Mouse (Mus musculus) right cerebral cortex, postnatal 4 days (tissue): Measurements from ENCODE around the gene Gar1.

Experiments used
- DNase-seq: peaks from one replicate; pipeline ENCODE4 v3.0.0-alpha.2; 2022

Gar1 gene

DNA sequence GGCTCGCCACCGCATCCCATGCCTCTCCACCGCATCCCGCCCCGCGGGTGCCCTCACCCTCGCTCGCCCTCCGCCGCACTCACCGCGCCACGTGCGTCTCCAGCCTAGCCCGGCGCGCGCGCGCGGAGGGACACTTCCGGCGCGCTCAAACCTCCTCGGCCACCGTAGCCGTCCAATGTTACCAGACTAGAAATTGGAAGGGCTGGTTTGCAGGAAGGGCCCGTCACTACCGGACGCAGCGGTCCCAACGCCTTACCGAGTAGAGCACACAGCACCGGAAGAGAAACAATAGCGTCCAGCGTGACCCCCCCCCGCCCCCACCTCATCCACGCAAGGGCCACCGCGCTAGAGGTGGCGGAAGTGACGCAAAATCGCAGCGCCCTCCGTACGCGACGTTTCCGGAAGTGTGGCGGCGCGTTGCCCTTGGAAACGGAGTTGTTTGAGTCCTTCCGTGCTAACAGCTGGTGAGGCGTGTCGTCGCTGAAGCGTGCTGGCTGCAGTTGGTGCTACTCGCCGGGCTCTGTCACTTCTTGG is at the start of gene Gar1:
Gene Gar1 (minus strand): TSS at position 362 of the 534 bp plus-strand sequence.
- peak; percentile 92 for DNase-seq

DNA sequence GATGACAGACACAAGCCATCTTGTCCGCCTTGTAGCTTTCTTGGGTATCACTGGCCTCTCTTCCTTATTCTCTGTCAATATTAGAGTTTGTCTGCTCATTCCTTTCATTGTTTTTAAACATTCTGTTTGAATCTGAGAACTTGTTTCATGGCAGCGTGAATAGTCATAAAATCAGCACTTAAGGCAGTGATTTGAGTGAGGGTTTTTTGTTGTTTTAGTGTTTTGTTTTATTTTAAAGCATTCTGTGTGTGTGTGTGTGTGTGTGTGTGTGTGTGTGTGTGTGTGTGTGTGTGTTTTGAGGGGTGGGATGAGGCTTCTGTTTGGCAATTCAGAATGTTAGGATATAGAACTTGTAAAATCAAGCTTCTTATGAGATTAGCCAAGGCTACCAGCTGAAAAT is 48.7 kb upstream of the Gar1 start:
- no peak for DNase-seq

DNA sequence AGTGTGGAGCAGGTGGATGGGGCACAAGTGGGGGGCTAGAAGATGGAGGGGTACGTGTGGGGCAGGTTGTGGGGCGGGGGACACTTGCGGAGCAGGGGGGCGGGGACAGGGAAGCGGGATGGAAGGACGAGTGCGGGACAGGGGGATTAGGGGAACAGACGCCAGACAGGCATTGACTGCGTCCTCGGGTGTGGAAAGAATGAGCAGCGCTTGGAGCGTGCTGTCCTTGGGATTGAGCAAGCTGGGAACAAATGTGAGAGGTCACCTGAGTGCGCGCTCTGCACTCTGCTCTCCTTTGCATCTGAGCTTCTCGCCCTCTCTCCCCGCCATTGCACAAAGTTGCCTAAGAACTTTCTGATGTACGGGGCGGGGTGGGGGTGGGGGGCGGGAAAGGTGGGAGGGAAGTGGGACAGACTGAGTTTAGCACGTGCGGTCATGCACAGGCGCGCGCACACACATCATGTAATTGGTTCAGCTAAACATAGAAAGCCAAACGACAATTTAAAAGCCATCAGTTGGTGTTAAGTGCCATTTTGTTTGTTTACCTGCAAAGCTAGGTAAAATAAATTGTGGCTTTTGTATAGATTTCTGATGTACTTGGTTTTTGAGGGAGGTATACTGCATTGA is 48.0 kb upstream of the Gar1 start:
- DNase-seq: no peak

DNA sequence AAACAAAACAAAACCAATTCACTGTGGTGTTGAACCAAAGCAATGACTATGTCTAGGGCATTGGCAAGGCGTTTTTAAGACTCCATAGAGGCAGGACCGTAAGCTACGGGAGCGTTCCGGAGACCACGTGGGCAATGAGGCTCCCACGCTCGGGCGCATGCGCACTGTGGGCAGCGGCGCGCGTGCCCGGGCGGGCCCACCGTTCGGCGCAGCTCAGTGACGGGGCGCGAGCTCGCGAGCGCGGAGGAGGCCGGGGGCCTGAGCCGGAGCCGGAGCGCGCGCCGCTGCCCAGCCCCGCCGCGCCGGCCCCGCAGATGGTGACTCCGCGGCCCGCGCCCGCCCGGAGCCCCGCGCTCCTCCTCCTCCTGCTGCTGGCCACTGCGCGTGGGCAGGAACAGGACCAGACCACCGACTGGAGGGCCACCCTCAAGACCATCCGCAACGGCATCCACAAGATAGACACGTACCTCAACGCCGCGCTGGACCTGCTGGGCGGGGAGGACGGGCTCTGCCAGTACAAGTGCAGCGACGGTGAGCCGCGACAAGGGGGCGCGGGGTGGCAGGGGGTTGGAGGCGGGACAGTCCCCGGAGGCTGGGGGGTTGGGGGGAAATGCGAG is 47.3 kb upstream of the Gar1 start, which contains the start of gene Pla2g12a:
Gene Pla2g12a (plus strand): TSS at position 202 of the 617 bp plus-strand sequence.
- DNase-seq: peak; percentile 95

DNA sequence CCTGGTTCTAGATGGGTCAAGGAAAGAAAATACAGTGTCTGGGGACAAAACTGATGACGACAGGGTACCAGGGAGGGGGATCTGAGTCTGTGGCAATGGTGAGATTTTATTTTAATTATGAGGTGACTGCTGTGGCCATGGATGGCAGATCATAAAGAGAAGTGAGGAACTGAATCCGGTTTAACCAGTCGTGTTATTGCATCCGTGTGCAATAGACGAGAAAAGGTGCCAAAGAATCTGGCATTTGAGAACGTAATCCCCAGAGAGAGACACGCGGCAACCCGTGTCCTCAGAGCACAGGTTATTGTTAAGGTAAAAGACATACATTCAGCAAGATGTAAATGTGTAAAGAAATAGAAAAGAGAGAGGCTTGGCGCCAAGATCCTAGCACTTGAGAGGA is 46.1 kb upstream of the Gar1 start:
- DNase-seq: no peak

DNA sequence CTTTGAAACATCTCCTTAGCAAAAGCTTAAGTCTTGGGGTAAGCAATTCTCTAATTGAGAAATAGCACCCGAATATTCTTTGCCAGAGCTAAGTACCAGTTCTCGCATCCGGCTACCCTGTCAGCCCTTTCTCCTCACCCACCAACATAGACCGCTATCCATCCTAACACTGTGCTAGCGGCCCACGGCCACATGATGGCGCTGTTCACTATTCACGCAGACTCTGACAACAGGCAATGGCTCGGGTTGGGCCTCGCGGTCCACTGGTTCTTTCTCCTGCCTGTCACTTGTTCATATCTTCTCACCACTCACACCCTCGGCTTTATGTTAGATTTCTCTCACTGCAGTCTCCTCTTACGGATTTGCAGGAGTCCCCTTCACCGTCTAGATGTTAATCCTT is 32.5 kb upstream of the Gar1 start:
- DNase-seq: peak; percentile 39

DNA sequence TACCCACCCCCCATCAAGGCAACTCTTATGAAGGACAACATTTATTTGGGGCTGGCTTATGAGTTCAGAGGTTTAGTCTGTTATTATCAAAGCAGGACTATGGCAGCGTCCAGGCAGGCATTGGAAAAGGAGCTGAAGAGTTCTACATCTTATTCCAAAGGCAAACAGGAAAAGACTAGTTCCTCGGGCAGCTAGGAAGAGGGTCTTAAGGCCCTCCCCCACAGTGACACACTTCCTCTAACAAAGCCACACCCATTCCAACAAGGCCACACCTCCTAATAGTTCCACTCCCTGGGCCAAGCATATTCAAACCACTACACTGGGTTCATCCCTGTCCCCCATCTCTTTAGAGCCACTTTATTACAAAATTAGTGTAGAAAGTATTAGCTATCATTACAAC is 31.4 kb upstream of the Gar1 start:
- no peak for DNase-seq

DNA sequence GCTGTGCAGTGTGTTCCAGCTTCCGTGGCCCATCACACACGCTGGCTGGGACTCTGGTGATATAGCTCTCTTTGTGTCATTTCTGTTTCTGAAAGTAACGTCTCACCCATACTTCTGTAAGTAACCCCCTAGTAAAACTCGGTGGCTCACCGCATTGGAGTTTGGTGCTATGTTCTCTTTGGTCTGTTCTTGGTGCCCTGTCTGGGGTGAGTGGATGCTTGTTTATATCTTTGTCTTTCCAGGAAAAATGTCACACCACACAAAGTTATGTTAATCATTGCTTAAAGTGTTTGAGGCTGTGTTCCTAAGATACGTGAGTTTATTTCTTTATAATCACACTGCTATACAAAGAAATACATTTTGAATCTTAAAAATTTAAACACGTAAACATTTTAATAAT is 15.7 kb upstream of the Gar1 start:
- DNase-seq: no peak

DNA sequence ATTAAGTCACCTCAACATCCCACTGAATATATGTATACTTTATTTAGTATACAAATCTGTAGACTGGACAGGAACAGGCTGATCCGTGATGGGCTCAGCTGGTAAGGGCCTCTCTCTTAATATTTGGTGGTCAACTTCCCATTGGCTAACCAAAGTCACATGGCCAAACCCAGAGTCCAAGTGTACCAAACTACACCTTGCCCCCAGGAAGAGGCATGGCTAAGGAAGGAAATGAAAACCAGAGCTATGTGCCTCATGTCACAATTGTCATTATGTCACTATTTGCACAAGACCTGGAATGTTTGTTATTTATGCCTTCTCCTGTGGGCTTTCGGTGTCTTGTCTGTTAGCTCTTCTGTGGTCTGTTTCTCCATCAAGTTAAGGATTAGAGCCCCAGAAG is 14.7 kb upstream of the Gar1 start:
- DNase-seq: no peak

DNA sequence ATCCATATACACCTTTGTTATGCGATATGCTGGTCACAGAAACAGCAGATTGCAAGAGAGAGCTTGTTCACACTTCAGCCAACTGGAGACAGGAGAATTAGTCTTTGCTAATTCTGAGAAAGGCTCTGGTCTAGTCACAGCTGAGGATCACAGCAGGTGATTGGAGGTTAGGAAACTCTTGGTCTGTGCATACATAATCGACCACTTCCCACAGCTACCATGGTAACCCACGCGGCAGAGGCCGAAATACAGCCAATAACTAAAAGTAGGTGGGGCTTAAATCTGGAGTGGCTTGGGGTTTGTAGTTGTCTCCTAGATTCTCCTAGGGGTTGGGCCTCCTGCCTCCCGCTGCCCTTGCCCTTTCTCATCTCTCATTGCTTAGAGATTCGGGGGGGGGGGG is 6.8 kb upstream of the Gar1 start:
- no peak for DNase-seq

DNA sequence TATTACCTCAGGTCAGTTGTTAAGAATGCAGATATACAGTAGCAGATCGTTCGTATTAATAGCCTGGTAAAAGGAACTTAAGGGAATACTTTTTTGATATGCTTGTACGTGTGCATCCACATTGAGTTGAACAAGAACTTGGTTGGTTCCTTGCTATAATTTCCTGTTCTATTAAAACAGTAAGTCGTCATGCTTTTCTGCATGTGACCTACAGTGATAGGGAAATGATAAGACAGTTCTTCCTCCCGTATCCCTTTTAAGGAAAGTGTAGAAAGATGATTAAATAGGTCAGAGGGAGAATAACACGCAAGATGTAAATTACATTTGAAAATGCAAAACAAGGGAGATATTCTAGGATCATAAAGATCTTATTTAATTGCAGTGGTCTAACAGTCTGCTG is 5.8 kb upstream of the Gar1 start:
- no peak for DNase-seq

DNA sequence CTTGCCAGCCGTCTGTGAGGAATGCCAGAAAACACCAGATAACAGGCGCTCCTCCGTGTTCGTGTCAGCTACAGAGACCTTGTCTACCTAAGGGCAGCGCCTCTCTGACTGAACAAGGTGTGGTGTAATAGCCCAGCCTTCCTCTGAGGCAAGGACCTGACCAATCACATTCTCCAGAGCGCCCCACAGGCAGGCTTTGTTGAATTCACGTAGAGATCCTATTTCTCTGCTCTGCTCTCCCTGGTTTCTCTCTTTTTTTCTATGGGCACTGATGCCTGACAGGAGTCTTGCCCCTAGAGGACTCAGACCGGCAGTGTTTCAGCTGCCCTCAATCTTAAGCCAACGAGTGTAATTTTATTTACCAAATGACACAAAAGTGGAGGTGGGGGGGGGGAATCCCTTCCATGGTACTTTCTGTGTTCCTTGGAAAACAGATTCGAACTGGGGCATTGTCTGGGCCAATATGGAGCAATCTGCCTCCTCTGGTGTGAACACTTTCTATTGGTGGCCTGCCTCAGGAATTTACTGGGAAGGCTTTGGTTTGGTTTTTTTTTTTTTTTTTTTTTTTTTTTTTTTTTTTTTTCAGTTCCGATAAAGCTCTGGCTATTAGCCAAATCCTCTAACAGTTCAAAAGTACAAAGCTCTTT is 5.0 kb upstream of the Gar1 start:
- DNase-seq: no peak

DNA sequence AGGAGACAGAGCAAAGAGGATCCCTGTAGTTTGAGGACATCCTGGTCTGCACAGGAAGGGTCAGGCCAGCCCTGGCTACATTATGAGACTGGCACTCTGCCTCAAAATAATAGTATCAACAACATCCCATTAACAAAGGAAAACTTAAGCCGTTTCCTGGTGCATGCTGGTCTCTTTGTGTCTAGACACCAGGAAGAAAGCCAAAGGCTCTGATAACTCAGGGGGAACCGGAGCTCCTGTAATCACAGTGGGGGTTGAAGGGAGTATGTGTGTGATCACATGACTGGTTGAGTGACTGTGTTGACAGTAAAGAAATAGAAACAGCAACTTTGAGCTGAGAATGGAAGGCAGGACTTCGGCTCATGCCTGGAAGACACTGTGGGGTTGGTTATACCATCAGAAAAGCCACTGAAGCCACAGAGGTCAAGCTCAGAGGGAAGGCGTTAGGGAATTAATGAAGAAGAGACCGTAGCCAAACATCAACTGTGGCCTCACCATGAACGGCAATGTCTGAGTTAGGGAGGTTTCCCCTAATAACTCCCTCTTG is 4.3 kb upstream of the Gar1 start, which contains the start of gene Cfi:
Gene Cfi (plus strand): TSS at position 497 of the 547 bp plus-strand sequence.
- DNase-seq: no peak

DNA sequence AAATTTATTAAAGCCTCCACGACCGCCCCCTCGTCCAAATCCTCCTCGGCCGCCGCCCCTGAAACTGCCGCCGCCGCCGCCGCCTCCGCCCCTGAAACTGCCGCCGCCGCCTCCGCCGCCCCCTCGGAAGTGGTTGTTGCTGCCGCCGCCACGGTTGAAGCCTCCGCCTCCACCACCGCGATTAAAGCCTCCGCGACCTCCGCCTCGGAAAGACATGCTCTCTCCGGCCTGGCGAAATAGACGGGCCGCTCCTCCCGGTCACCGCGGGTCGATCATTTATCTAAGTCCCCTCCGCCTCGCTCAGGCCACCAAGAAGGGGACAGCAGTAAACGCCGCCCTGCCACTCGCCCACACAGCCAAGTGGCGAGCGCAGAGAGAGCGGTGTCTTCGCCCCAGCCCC is 570 bp downstream of the Gar1 start:
- DNase-seq: peak; percentile 45

DNA sequence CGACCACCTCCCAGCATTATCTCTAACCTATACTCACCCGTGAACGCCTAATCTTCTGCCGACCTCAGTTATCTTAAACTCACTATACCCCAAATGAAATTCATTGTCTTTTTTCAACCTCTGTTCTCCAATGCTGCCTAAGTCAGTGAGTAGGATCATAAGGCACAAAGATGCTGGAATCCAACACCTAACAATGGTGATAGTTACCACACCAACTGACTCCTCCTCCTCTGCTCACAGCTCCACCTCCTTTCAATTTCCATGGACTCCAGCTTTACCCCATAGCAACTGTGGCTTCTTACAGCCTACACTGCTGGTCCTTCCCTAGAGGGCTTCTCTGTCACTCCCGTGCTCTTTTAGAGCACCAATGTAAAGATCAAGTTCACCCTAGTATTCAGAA is 3.5 kb downstream of the Gar1 start:
- DNase-seq: no peak

DNA sequence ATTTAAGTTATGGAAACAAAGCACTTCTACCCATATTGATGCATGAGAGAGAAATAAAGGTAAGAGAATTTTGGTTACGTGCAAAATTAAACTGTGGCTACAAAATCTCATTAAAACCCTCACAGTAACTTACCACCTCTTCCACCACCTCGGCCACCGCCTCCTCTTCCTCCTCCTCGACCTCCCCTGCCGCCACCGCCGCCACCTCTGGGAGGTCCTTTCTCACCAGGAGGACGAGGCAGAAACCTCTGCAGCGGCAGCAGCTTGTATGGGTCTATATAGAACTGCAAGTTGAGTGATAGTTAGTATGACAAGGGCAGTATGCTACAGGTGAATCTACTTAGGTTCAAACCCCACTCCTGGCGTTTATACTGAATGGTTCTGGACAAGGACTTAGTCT is 4.5 kb downstream of the Gar1 start:
- DNase-seq: no peak

DNA sequence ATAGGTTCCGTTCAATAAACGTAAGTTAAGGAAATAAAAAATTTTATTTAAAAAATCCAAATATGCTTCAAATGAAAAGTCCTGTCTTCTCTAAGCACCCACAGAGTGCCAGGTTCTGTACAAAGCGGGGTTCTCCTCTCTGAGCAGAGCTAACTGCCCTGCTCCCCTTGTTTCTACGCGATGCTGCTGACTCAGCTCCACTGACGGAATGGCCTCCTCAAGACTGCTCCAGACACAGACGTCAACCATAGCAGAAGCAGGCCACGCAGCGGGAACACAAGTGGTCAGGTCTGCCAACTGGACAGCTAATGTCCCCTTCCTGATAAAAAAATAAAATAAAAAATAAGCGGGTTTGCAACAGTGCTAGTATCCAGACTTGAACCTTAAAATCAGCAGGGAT is 6.3 kb downstream of the Gar1 start:
- no peak for DNase-seq

DNA sequence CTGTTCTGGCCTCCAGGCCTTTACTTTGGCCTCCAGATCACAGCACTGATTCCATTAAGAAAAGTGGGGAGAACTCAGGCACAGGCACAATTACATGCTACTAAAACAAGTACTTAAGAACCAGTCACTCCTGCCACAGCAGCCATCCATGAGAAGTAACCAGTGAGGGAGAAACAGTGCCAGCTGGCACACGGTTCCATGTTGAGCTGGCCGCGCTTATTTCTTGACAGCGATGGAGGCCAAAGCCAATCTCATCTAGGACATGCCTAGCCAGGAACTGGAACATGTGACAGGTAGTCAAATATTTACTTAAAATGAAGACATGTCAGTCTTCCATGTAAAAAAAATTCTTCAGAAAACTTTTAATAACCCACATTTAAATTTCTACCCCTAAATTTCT is 7.0 kb downstream of the Gar1 start:
- DNase-seq: no peak

DNA sequence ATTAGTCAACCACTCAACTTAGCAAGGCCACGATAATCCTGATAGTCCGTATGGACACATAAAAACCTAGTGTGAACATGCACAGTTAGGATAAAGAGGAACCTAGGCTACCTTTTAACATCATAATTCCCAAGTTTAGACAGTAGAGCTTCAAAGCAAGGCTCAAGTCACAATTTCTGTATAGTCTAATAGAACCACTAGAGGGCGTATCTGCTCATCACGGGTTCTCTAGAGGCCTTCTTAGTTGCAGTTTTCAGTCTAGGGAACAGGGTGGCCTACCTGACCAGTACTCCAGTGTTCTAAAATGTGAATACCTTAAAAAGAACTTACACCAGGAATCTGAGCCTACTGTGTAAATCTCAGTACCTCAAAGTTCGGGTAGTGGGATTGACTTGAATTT is 7.9 kb downstream of the Gar1 start:
- DNase-seq: no peak

DNA sequence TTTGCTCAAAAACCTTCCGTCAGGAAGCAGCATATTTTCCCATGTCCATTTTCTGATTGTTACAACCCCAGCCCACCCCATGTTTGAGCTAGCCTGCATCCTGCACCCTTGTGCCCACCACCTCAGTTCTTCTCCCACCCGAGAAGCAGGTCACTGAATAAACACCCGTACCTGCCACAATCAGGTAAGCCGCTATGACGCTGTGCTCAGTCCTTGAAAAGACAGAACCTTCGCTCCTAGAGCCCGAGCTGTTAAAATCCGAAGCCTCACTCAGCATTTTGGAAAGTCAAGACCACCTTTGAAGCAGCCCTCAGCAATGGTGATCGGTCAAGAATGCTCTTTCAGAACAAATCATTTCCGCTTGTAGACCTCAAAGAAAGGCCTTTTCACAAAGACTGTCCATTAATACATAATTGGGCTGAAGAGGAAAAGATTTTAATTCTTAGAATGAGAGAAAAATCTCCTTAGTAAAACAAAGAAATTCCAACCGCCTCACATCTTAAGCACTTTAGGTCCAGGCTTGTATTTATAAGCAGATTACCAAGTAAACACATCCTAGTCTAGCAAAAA is 8.9 kb downstream of the Gar1 start, which contains the start of gene Rrh:
Gene Rrh (minus strand): TSS at position 382 of the 570 bp plus-strand sequence.
- DNase-seq: no peak

DNA sequence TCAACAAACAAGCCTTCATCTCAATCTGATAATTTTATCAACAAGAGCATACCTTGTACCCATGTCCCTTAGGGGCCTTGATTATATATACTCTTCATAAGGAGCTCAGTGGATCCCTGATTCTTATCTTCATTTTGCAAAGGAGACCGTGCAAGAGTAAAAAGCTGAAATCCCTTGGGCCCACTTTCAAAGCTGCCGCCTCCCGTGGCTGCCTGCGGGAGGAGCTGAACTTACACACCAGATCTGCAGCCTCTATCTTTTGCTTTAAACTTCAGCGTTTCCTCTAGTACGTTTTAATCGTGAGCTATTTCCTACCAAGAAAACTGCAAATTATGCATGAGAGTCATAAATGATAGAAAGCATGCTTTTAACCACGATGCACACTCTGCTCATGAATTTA is 9.5 kb downstream of the Gar1 start:
- no peak for DNase-seq

DNA sequence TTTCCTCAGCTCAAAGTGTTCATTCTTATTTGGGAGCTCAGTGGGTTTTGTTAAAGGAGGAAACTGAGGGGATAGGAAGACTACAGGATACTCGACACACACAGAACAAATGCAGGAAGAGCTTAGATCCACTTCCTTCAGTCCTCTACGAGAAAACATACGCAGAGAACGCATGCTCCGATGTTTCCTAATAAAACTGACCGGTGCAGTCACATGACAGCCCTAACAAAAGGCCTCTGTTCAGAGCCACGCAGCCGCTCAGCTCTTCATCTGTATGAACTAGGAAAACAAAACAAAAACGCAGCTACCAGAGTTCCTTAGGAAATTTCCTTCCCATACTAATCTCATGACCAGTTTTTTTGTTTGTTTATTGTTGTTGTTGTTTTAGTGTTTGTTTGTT is 10.3 kb downstream of the Gar1 start:
- no peak for DNase-seq

DNA sequence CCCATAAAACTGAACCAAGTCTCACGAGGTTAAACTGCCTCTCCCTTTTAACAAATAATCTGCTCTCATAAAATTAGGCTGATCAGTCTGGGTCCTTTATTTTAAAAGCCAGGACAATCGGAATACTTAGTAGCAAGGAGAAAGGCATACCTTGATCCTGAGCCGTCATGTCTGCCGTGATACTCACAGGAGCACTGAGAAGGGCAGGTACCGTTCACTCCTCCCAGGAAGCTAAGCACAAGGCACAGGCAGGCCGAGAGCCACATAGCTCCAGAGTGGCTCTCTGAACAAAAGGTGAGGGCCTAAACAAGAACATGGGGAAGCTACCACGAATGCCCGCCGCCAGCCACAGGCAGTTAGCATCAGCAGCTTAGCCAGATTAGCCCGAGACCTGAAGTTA is 27.4 kb downstream of the Gar1 start, which contains the start of gene Lrit3:
Gene Lrit3 (minus strand): TSS at position 266 of the 400 bp plus-strand sequence.
- no peak for DNase-seq
